Mouse (Mus musculus) forebrain, postnatal 0 days (tissue): Measurements from ENCODE around the gene Ubqln4. TPM values are rescaled to one million over a fixed set of nuclear protein-coding genes. Genes with fewer than 3 reads are reported as not detected.
"Not testable (repeated sequence)": the region's sequence is repeated elsewhere in the genome, so short reads cannot be mapped to it uniquely, and the experiment has no call there.

Source experiments
- ATAC-seq: fragments of 200-750 bp; cut with Nextera tagmentation; 2 replicates; pipeline ENCODE4 v1.8.0; 2017; ENCODE audit warnings: mild to moderate bottlenecking, moderate library complexity
- DNase-seq: peaks from one replicate; pipeline ENCODE4 v3.0.0-alpha.2; 2015
- H3K27ac ChIP-seq: fragments of 300-500 bp; sonication (generic); 2 replicates; pipeline ENCODE4 v1.5.1; 2014; ENCODE audit warnings: low read depth, mild to moderate bottlenecking, antibody characterized with exemption, low read length, moderate library complexity, mixed read lengths
- H3K27me3 ChIP-seq: fragments of 300-500 bp; sonication (generic); 2 replicates; pipeline ENCODE4 v1.6.1; 2014; ENCODE audit warnings: mild to moderate bottlenecking, low read length, mixed read lengths; ENCODE audit not compliant: insufficient read depth
- H3K36me3 ChIP-seq: fragments of 300-500 bp; sonication (generic); 2 replicates; pipeline ENCODE4 v1.6.1; 2014; ENCODE audit warnings: mild to moderate bottlenecking, moderate library complexity; ENCODE audit not compliant: insufficient read depth
- H3K4me1 ChIP-seq: fragments of 300-500 bp; sonication (generic); 2 replicates; pipeline ENCODE4 v1.6.1; 2014; ENCODE audit warnings: antibody characterized with exemption; ENCODE audit not compliant: insufficient read depth
- H3K4me2 ChIP-seq: fragments of 300-500 bp; sonication (generic); 2 replicates; pipeline ENCODE4 v1.6.1; 2014; ENCODE audit warnings: low read depth, mild to moderate bottlenecking, moderate library complexity
- H3K4me3 ChIP-seq: fragments of 300-500 bp; sonication (generic); 2 replicates; pipeline ENCODE4 v1.5.1; 2014; ENCODE audit warnings: low read depth, low read length, mixed read lengths
- H3K9ac ChIP-seq: fragments of 300-500 bp; sonication (generic); 2 replicates; pipeline ENCODE4 v1.6.1; 2014; ENCODE audit warnings: mild to moderate bottlenecking
- H3K9me3 ChIP-seq: fragments of 300-500 bp; sonication (generic); 2 replicates; pipeline ENCODE4 v1.6.1; 2016; ENCODE audit warnings: low read length
- CTCF ChIP-seq: sonication (generic); IDR thresholded peaks from 2 replicates; pipeline ENCODE4 v1.5.1; 2016; ENCODE audit warnings: antibody characterized with exemption, control low read depth, low read depth
- whole genome bisulfite sequencing: fragments of 180-500 bp; shearing (Covaris S2); extraction: QIAGEN DNeasy Blood & Tissue Kit; methylation state at CpG from one replicate; pipeline ENCODE4 v1.1.7; 2014; 5-methylcytosine and 5-hydroxymethylcytosine counted together
- polyA plus RNA-seq: library from polyadenylated mRNA; unstranded; fragments of >200 nt; fragmentation: Nextera tagmentation; extraction: Ambion mirVana; gene quantifications from 2 replicates; pipeline ENCODE4 v1.2.1, GENCODE M21; 2015
- total RNA-seq: library from RNA; depleted of rRNA; stranded (reverse); fragments of >200 nt; gene quantifications from 2 replicates; pipeline ENCODE4 v1.2.3, GENCODE M21; 2014

The Ubqln4 gene
- total and polyA plus RNA-seq, 2 experiments from 2014 or later, result 30.8 to 116 TPM

GRCm38 (mm10) chr3:88604863-88605262, 51.3 kb downstream of the Ubqln4 start:
- Histone ChIP-seq H3K9me3 (no peaks in the 10 kb centered on the region), H3K36me3 (no peaks in the 10 kb centered on the region), H3K27ac (no peak overlapping the region), H3K9ac (no peak overlapping the region), H3K4me1 (no peaks in the 10 kb centered on the region), H3K27me3 (no peaks in the 10 kb centered on the region), H3K4me3 (no peak overlapping the region), H3K4me2 (no peak overlapping the region)
- DNase-seq (no peak), ATAC-seq (no peak)
- WGBS, result 91% methylated on average over 7 of the region's 7 CpGs
- no peak for TF ChIP-seq CTCF

GRCm38 (mm10) chr3:88605666-88606065, 52.1 kb downstream of the Ubqln4 start, which contains the start of gene Arhgef2:
Arhgef2 (plus strand) TSS chr3:88605966.
- H3K4me2 ChIP-seq, result peak within 1 kb of the TSS; percentile 53; the same call in 1 of the 2 replicates
- H3K27ac ChIP-seq, H3K4me1 ChIP-seq, H3K9me3 ChIP-seq, ATAC-seq, H3K4me3 ChIP-seq, H3K27me3 ChIP-seq, H3K36me3 ChIP-seq, DNase-seq: not testable (repeated sequence)
- WGBS, result 93% methylated on average over 2 of the region's 2 CpGs
- 0 out of 2 replicates have a peak within 1 kb of the TSS, but pooled peaks have one; percentile 41 for H3K9ac ChIP-seq

- 2% methylated on average over 20 of the region's 20 CpGs for WGBS
- no peak overlapping the region for H3K27ac ChIP-seq
- H3K9ac ChIP-seq, result peak overlapping the region; percentile 41
These were observed 53.7 kb downstream of the Ubqln4 start for GRCm38 (mm10) chr3:88607065-88607757.

GRCm38 (mm10) chr3:88607758-88608138, 54.2 kb downstream of the Ubqln4 start:
- no peaks in the 10 kb centered on the region for H3K27me3 ChIP-seq
- no peaks in the 10 kb centered on the region for H3K4me1 ChIP-seq
- ATAC-seq, result peak; percentile 62
- peak overlapping the region; percentile 53 for H3K4me2 ChIP-seq
- no peak for TF ChIP-seq CTCF
- H3K36me3 ChIP-seq, result no peaks in the 10 kb centered on the region
- H3K27ac ChIP-seq, result no peak overlapping the region
- 16% methylated on average over 10 of the region's 10 CpGs for WGBS
- H3K4me3 ChIP-seq, result peak overlapping the region; percentile 27
- no peaks in the 10 kb centered on the region for H3K9me3 ChIP-seq
- H3K9ac ChIP-seq, result peak overlapping the region; percentile 41; the same call in 1 of the 2 replicates
- DNase-seq, result no peak

More at GRCm38 (mm10) chr3:88607065-88607757, 53.7 kb downstream of the Ubqln4 start:
- Histone ChIP-seq H3K4me2 (peak overlapping the region; percentile 53), H3K27me3 (no peaks in the 10 kb centered on the region), H3K4me1 (no peaks in the 10 kb centered on the region), H3K9me3 (no peaks in the 10 kb centered on the region), H3K4me3 (peak overlapping the region; percentile 27), H3K36me3 (no peaks in the 10 kb centered on the region)
- DNase-seq (peak; percentile 92), ATAC-seq (peak; percentile 96)
- peak; percentile 100 for TF ChIP-seq CTCF

- Histone ChIP-seq H3K36me3 (no peaks in the 10 kb centered on the region), H3K27ac (no peak overlapping the region), H3K27me3 (no peaks in the 10 kb centered on the region), H3K4me3 (no peak overlapping the region), H3K4me2 (no peak overlapping the region), H3K9me3 (no peaks in the 10 kb centered on the region), H3K4me1 (no peaks in the 10 kb centered on the region), H3K9ac (no peak overlapping the region)
- ATAC-seq, result no peak
- no peak for DNase-seq
- 81% methylated on average over 4 of the region's 4 CpGs for WGBS
- no peak for TF ChIP-seq CTCF
These were observed 55.5 kb downstream of the Ubqln4 start for GRCm38 (mm10) chr3:88609066-88609465.

- Histone ChIP-seq H3K4me2 (no peak overlapping the region), H3K27ac (no peak overlapping the region), H3K4me3 (no peak overlapping the region), H3K36me3 (no peaks in the 10 kb centered on the region), H3K9ac (no peak overlapping the region), H3K27me3 (no peaks in the 10 kb centered on the region), H3K4me1 (0 out of 2 replicates have a peak, but pooled peaks cover 5% of the 10 kb centered on the region), H3K9me3 (no peaks in the 10 kb centered on the region)
- DNase-seq, result no peak
- no peak for ATAC-seq
- TF ChIP-seq CTCF, result no peak
- WGBS, result 78% methylated on average over 8 of the region's 8 CpGs
These were observed 60.9 kb downstream of the Ubqln4 start for GRCm38 (mm10) chr3:88614418-88614817.

- Histone ChIP-seq H3K27ac (no peak overlapping the region), H3K4me2 (no peak overlapping the region), H3K4me1 (0 out of 2 replicates have a peak, but pooled peaks cover 5% of the 10 kb centered on the region), H3K4me3 (no peak overlapping the region), H3K9me3 (no peaks in the 10 kb centered on the region), H3K36me3 (no peaks in the 10 kb centered on the region), H3K9ac (no peak overlapping the region), H3K27me3 (no peaks in the 10 kb centered on the region)
- ATAC-seq (no peak), DNase-seq (no peak)
- TF ChIP-seq CTCF, result no peak
- 80% methylated on average over 5 of the region's 5 CpGs for WGBS
These were observed 61.6 kb downstream of the Ubqln4 start for GRCm38 (mm10) chr3:88615117-88615516.
